In genomic region chr5:116448409-116449191, GRCm38 (mm10) we compare ENCODE assay signal across 9 mouse cellular contexts. TPM values are rescaled to one million over a fixed set of nuclear protein-coding genes. Genes with fewer than 3 reads are reported as not detected.
DNase-seq lines count a peak whose midpoint lies in the region; ATAC-seq and TF ChIP-seq lines count a peak whose summit lies in the region.
"Had no signal": no experiment of that assay in that cellular context is flagged by ENCODE, and none has a peak within 500 bp of the region (broad histone marks: within the 10 kb centered on the region; RNA-seq: fewer than 3 reads in every experiment).

No protein-coding gene starts in this region.

- peaks cover 2% of the 10 kb centered on the region for H3K4me1 ChIP-seq in heart, adult 2 months (ENCODE audit: control insufficient read depth, insufficient read depth, low read length)
- peaks cover 21% of the 10 kb centered on the region for H3K4me1 ChIP-seq in lung, embryonic 16.5 days (replicated peaks; ENCODE audit: control insufficient read depth, insufficient read depth, low read length)
- H3K4me1 ChIP-seq in stomach, embryonic 16.5 days (ENCODE audit: control insufficient read depth, insufficient read depth, low read length): peaks cover 16% of the 10 kb centered on the region

- no peak overlapping the region for H3K4me3 ChIP-seq in heart, adult 2 months
- H3K4me3 ChIP-seq in lung, embryonic 16.5 days (ENCODE audit: low read length): peak overlapping the region; percentile 32
- H3K4me3 ChIP-seq in stomach, embryonic 16.5 days (replicated peaks; ENCODE audit: low read length): peak overlapping the region; percentile 23

- no peaks in the 10 kb centered on the region for H3K9me3 ChIP-seq in lung, embryonic 16.5 days (ENCODE audit: control insufficient read depth, low read length)
- H3K9me3 ChIP-seq in stomach, embryonic 16.5 days (replicated peaks; ENCODE audit: control insufficient read depth, low read length): no peaks in the 10 kb centered on the region

- H3K4me2 ChIP-seq in lung, embryonic 16.5 days (ENCODE audit: low read depth, low read length): peak overlapping the region; percentile 50
- peak overlapping the region; percentile 34 for H3K4me2 ChIP-seq in stomach, embryonic 16.5 days (ENCODE audit: low read depth, low read length)

- no peak for TF ChIP-seq EP300 in heart, adult 2 months (IDR thresholded peaks at IDR 0.05; ENCODE audit: insufficient read depth, low read depth, low read length)

- no peak for TF ChIP-seq CTCF in heart, adult 2 months (IDR thresholded peaks at IDR 0.05)

- 3% methylated on average over 11 of the region's 11 CpGs for WGBS in heart, adult 2 months
- WGBS in lung, embryonic 16.5 days: 5% methylated on average over 11 of the region's 11 CpGs
- 2% methylated on average over 10 of the region's 11 CpGs for WGBS in stomach, embryonic 16.5 days

- no peaks in the 10 kb centered on the region for H3K79me2 ChIP-seq in heart, adult 2 months (replicated peaks; ENCODE audit: control insufficient read depth, insufficient read depth, low read length)

- DNase-seq in heart, adult 2 months: peak in 1 of 2 experiments; percentile 28
- no peak for DNase-seq in heart, adult 9 months (ENCODE audit: low spot score in 2 of 2)
- DNase-seq in lung, postnatal 36 days: no peak
- DNase-seq in layer of hippocampus, postnatal 36 days: peak; percentile 25 to 52
- DNase-seq in spleen, adult 12 weeks (ENCODE audit: low spot score): no peak
- no peak for DNase-seq in yolk sac, embryonic 10.5 days (ENCODE audit: low spot score)
- DNase-seq: right cerebral cortex, postnatal 25 days had no signal

- intact Hi-C loops in heart, adult 2 months (cut with DNase I): no loop called here

- no peaks in the 10 kb centered on the region for H3K27me3 ChIP-seq in heart, adult 2 months (ENCODE audit: control insufficient read depth, insufficient read depth, low read length)
- no peaks in the 10 kb centered on the region for H3K27me3 ChIP-seq in lung, embryonic 16.5 days (ENCODE audit: control insufficient read depth, insufficient read depth, low read depth, low read length)
- H3K27me3 ChIP-seq in stomach, embryonic 16.5 days (ENCODE audit: control insufficient read depth, insufficient read depth, low read length): no peaks in the 10 kb centered on the region

- no peak for TF ChIP-seq POLR2A in heart, adult 2 months (IDR thresholded peaks at IDR 0.05; ENCODE audit: insufficient read depth, low read depth, low read length)

- ATAC-seq in lung, embryonic 16.5 days (ENCODE audit: low read depth): peak; percentile 71
- no peak for ATAC-seq in stomach, embryonic 16.5 days (ENCODE audit: insufficient read depth, low FRiP score)

- H3K36me3 ChIP-seq in heart, adult 2 months (ENCODE audit: control insufficient read depth, insufficient read depth, low read length): no peaks in the 10 kb centered on the region
- H3K36me3 ChIP-seq in lung, embryonic 16.5 days (ENCODE audit: control insufficient read depth, insufficient read depth, low read length): no peaks in the 10 kb centered on the region
- no peaks in the 10 kb centered on the region for H3K36me3 ChIP-seq in stomach, embryonic 16.5 days (ENCODE audit: control insufficient read depth, insufficient read depth, low read length)

- peak overlapping the region; percentile 19 for H3K9ac ChIP-seq in heart, adult 2 months (ENCODE audit: low read depth, low read length)
- peak overlapping the region; percentile 35; the same call in 1 of the 2 replicates for H3K9ac ChIP-seq in lung, embryonic 16.5 days (ENCODE audit: low read length)
- H3K9ac ChIP-seq in stomach, embryonic 16.5 days (ENCODE audit: low read length): peak overlapping the region; percentile 31; the same call in 1 of the 2 replicates

- peak overlapping the region; percentile 55 for H3K27ac ChIP-seq in heart, adult 2 months
- H3K27ac ChIP-seq in lung, embryonic 16.5 days (ENCODE audit: low read length): peak overlapping the region; percentile 69
- peak overlapping the region; percentile 60 for H3K27ac ChIP-seq in stomach, embryonic 16.5 days (ENCODE audit: low read length)

RNA-seq across cellular contexts. Expression of gene Hspb8, which starts 25.9 kb away (rescaled TPM):
- 100 to 1,000 TPM; 419 to 483 TPM for total RNA-seq in heart, adult 2 months (2021)
- 552 and 677 TPM in 2 replicates for polyA plus RNA-seq in heart, adult 2 months (2012; rRNA removed)
- polyA plus RNA-seq in lung, embryonic 16.5 days (2015; fragmentation: Nextera tagmentation; extraction: Ambion mirVana): 18.9 and 23.1 TPM in 2 replicates
- total RNA-seq in layer of hippocampus, postnatal 36 days (2021): 10 to 100 TPM in 1 of 2 experiments, 1 to 10 TPM in 1; 8.2 to 13.9 TPM
- polyA plus RNA-seq in stomach, embryonic 16.5 days (2015; fragmentation: Nextera tagmentation; extraction: Ambion mirVana): 35.8 and 38.5 TPM in 2 replicates

Comparison
In these comparisons a context has a peak if more than half of its experiments do, and no peak if none do; other contexts are left out.
1. DNase-seq: peak in layer of hippocampus, postnatal 36 days (2 of 2); none in heart, adult 9 months (0 of 2), lung, postnatal 36 days (single experiment), spleen, adult 12 weeks (single experiment) and yolk sac, embryonic 10.5 days (single experiment).
2. RNA of gene Hspb8, which starts 25.9 kb away (polyA plus RNA-seq): 552 to 677 TPM in heart, adult 2 months; 35.8 to 38.5 TPM in stomach, embryonic 16.5 days and 18.9 to 23.1 TPM in lung, embryonic 16.5 days; every median in the first group is over 10 times any median in the second.
3. Peak in every context shown above with its lines, with median percentiles within 50 percentile points of each other: H3K27ac ChIP-seq and H3K9ac ChIP-seq.